Mouse (Mus musculus): Measurements from ENCODE around the gene Dhx16. TPM values are rescaled to one million over a fixed set of nuclear protein-coding genes. Genes with fewer than 3 reads are reported as not detected.
"Not testable (repeated sequence)": the region's sequence is repeated elsewhere in the genome, so short reads cannot be mapped to it uniquely, and the experiment has no call there.

The Dhx16 gene
- total RNA-seq, 2 experiments from 2014 or later = 10.8 to 14.2 TPM

GRCm38 (mm10) chr17:35919060-35919715, 39.6 kb downstream of the Dhx16 start:
- DNase-seq = peak; percentile 83 to 94
- intact Hi-C loops (cut with DNase I) = no loop called here

GRCm38 (mm10) chr17:35919864-35920301, 40.3 kb downstream of the Dhx16 start:
- no peak for DNase-seq
- intact Hi-C loops (cut with DNase I) = no loop called here

DNA sequence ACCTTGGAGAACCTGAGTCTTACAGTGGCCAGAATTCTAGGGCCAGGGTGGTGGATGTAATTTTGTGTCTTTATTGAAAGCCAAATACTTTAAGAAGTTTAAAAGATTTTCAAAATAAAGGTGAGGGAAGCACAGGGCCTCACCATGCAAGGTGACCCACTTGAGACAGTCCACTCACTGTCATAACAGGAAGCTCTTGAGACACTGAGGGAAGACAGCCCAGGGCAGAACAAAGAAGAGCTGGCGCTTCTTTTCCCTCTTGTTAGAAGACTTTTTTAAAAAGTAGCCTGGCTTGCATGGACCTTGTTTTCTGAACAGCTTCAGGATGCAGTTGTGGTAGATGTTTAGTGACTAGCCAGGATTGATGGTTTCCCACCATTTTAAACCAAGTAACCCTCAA, 40.8 kb downstream of the Dhx16 start:
- no peak for DNase-seq
- intact Hi-C loops (cut with DNase I) = no loop called here

- intact Hi-C loops (cut with DNase I) = no loop called here
- DNase-seq = no peak
Observed at GRCm38 (mm10) chr17:35920862-35921562, 41.4 kb downstream of the Dhx16 start.

DNA sequence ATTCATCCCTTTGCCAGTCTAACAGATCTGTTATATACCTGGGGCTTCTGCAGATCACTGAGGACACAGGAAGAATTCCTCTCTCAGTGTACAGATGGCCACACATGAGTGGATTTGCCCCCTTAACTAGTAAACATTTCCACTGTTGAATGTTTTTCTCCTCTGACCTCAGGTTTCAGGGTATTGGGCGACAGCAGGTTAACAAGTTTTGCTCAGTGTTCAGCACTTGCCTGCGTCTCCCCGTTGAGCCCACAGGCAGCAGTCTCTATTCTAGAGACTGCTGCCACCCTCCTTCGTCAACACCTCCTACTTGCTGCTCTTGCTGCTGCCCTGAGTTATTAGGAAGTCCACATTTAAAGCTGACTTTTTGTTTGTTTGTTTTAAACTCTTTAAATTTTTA, 42.1 kb downstream of the Dhx16 start:
- DNase-seq = no peak
- intact Hi-C loops (cut with DNase I) = no loop called here

- intact Hi-C loops (cut with DNase I) = no loop called here
- no peak for DNase-seq
Observed at GRCm38 (mm10) chr17:35922566-35922965, 42.9 kb downstream of the Dhx16 start.

DNA sequence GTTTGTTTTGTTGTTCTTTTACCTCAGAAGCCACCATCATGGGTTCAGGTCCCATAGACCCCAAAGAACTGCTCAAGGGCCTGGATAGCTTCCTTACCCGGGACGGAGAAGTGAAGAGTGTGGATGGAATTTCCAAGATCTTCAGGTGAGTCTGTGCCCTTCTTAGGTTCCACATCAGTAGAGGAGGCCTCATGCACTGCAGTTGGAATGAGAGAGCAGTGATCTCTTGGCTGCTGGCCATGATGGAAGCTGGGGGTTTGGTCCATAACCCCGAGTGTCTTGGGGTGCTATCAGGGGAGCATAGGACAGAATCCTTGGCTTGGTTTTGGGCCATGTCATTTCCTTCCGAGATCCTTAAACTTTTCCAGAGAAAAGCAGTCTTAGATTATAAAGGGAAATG, 43.7 kb downstream of the Dhx16 start:
- intact Hi-C loops (cut with DNase I) = no loop called here
- DNase-seq = no peak

DNA sequence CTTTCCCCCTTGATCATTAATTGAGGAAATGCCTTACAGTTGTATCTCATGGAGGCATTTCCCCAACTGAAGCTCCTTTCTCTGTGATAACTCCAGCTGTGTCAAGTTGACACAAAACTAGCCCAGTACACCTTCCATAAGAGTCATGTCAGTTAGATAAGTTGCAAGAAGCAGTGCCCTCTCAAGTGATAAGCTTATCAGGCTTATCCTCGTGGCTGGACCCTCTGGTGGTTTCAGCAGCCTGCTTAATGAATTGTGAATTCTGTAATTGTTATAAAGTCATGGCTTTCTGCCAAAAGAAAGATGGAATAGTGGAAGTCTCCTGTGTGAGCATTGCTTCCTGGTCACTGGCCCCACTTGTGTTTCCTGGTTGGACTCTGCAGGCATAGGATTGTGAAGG, 47.9 kb downstream of the Dhx16 start:
- intact Hi-C loops (cut with DNase I) = no loop called here
- DNase-seq = no peak

DNA sequence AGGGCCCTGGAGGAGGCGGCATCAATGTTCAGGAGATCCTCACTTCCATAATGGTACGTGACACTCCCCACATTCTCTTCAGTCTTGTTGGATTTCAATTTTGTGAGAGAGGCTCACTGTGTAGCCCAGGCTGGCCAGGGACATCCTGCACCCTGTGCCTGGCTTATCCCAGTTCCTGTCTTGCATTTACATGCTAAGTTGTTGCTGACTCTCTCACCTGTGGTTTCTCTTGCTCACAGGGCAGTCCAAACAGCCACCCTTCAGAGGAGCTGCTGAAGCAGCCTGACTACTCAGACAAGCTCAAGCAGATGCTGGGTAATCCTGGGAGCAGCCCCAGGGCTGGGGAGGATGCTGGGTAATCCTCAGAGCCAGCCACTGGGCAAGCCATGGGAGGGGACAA, 49.9 kb downstream of the Dhx16 start:
- intact Hi-C loops (cut with DNase I) = no loop called here
- DNase-seq = no peak

- intact Hi-C loops (cut with DNase I) = no loop called here
- DNase-seq = no peak
Observed at GRCm38 (mm10) chr17:35930627-35931026, 51.0 kb downstream of the Dhx16 start.

GRCm38 (mm10) chr17:35932608-35933007, 53.0 kb downstream of the Dhx16 start:
- intact Hi-C loops (cut with DNase I) = no loop called here
- no peak for DNase-seq

DNA sequence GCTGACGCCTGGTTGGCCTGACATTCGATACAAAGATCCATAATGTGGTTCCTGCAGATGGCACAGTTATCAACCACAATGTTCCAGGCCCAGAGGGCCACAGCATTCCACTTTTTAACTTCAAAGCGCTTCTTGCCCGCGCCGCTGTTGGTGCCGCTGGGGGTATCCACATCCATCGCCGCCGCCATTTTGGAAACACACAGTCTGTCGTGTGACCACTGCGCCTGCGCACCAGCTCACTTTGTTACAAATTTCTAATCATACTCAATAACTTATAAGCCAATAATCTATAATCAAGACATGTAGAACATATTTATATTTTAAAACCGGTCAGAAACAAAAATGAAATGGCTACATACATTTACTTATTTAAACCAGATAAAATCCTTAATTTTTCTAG, 56.1 kb downstream of the Dhx16 start:
- DNase-seq; intact Hi-C loops (cut with DNase I): not testable (repeated sequence)

GRCm38 (mm10) chr17:35937700-35938348, 58.2 kb downstream of the Dhx16 start:
- intact Hi-C loops (cut with DNase I) = loop anchor here (2.0 kb wide), 1 partner anchor 55 kb away; no protein-coding TSS in a partner anchor
- no peak for DNase-seq

DNA sequence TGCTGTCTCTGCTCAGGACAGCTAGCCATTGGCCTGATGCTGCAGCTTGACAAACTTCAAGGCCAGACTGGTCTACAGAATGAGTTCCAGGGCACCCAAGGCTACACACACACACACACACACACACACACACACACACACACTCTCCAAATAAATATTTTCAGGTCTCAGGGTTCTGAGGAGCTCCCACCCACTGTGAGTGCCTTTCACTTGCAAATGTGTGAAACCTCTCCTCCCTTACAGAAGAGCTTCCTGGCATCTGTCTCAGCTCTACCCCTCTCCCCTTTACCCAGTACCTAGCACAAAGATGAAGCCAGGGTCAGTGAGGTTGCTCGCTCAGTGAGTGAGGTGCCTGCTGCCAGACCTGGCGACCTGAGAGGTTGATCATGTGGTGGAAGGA, 59.5 kb downstream of the Dhx16 start:
- no peak for DNase-seq
- intact Hi-C loops (cut with DNase I) = loop anchor here (2.0 kb wide), 1 partner anchor 54 kb away; no protein-coding TSS in a partner anchor

GRCm38 (mm10) chr17:35939941-35940340, 60.3 kb downstream of the Dhx16 start:
- intact Hi-C loops (cut with DNase I) = loop anchor here (2.0 kb wide), 1 partner anchor 53 kb away; no protein-coding TSS in a partner anchor
- no peak for DNase-seq

Small RNA genes within 50 kb of the gene (microRNA-seq; reads per million reads assigned to microRNA genes)
- gene Gm28033 (0 to 0.72 reads per million in 2 experiments), gene Mir1894 (0 reads per million in 2 experiments)

Other genes starting within 250 kb of the Dhx16 start
- gene Mucl3, start 236.1 kb upstream of the Dhx16 start, total RNA-seq (2021) = not detected
- 10 to 100 TPM; 12.5 to 12.9 TPM for gene Vars2, start 212.2 kb upstream of the Dhx16 start, total RNA-seq (2021)
- 10 to 100 TPM; 15.3 to 19.0 TPM for gene Gtf2h4, start 206.1 kb upstream of the Dhx16 start, total RNA-seq (2021)
- gene Ddr1, start 175.2 kb upstream of the Dhx16 start, total RNA-seq (2021) = 10 to 100 TPM; 12.7 to 15.0 TPM
- 1 to 10 TPM; 5.3 to 5.4 TPM for gene Ier3, start 58.1 kb upstream of the Dhx16 start, total RNA-seq (2021)
- 10 to 100 TPM; 44.0 to 44.1 TPM for gene Flot1, start 56.6 kb upstream of the Dhx16 start, total RNA-seq (2021)
- 10 to 100 TPM; 34.7 to 38.6 TPM for gene Tubb5, start 41.5 kb upstream of the Dhx16 start, total RNA-seq (2021)
- gene Mdc1, start 38.3 kb upstream of the Dhx16 start, total RNA-seq (2021) = 1 to 10 TPM; 2.9 to 3.5 TPM
- 1 to 10 TPM; 1.6 to 2.0 TPM for gene Nrm, start 18.5 kb upstream of the Dhx16 start, total RNA-seq (2021)
- gene Ppp1r18, start 14.2 kb upstream of the Dhx16 start, total RNA-seq (2021) = 1 to 10 TPM; 5.1 to 5.2 TPM
- 10 to 100 TPM; 59.6 to 63.8 TPM for gene 2310061I04Rik, start 17.6 kb downstream of the Dhx16 start, total RNA-seq (2021)
- gene Atat1, start 30.3 kb downstream of the Dhx16 start, total RNA-seq (2021) = 1 to 10 TPM; 3.0 to 3.2 TPM
- gene Mrps18b, start 36.6 kb downstream of the Dhx16 start, total RNA-seq (2021) = 10 to 100 TPM; 53.8 to 55.4 TPM
- gene Ppp1r10, start 36.6 kb downstream of the Dhx16 start, total RNA-seq (2021) = 10 to 100 TPM; 17.8 to 19.2 TPM
- 10 to 100 TPM; 64.3 to 70.2 TPM for gene Abcf1, start 89.9 kb downstream of the Dhx16 start, total RNA-seq (2021)
- gene Gnl1, start 100.0 kb downstream of the Dhx16 start, total RNA-seq (2021) = 10 to 100 TPM; 16.6 to 18.7 TPM
- 1 to 10 TPM; 1.7 to 3.4 TPM for gene Prr3, start 100.4 kb downstream of the Dhx16 start, total RNA-seq (2021)
- 1 to 10 TPM in 1 of 2 experiments, under 1 TPM in 1; 0.84 to 2.1 TPM for gene H2-T24, start 140.7 kb downstream of the Dhx16 start, total RNA-seq (2021)
- 1 to 10 TPM; 7.7 to 8.3 TPM for gene H2-T23, start 153.0 kb downstream of the Dhx16 start, total RNA-seq (2021)
- 1 to 10 TPM; 7.1 to 8.0 TPM for gene H2-T22, start 162.9 kb downstream of the Dhx16 start, total RNA-seq (2021)
- not detected for gene Gm6034, start 163.1 kb downstream of the Dhx16 start, total RNA-seq (2021)
- 1 to 10 TPM; 1.5 to 2.1 TPM for gene Gm11127, start 178.6 kb downstream of the Dhx16 start, total RNA-seq (2021)
- not detected for gene Gm19684, start 241.9 kb downstream of the Dhx16 start, total RNA-seq (2021)
- not detected for gene Gm7030, start 249.6 kb downstream of the Dhx16 start, total RNA-seq (2021)

Data from gastrocnemius, postnatal 36 days (tissue).